In genomic region chr2:153526850-153527530, GRCm38 (mm10) we compare ENCODE assay signal across 8 mouse cellular contexts. TPM values are rescaled to one million over a fixed set of nuclear protein-coding genes. Genes with fewer than 3 reads are reported as not detected.
DNase-seq lines count a peak whose midpoint lies in the region; ATAC-seq and TF ChIP-seq lines count a peak whose summit lies in the region.
"Had no signal": no experiment of that assay in that cellular context is flagged by ENCODE, and none has a peak within 500 bp of the region (broad histone marks: within the 10 kb centered on the region; RNA-seq: fewer than 3 reads in every experiment).

No protein-coding gene starts in this region.

- H3K36me3 ChIP-seq in lung, embryonic 14.5 days (ENCODE audit: insufficient read depth): no peaks in the 10 kb centered on the region
- no peaks in the 10 kb centered on the region for H3K36me3 ChIP-seq in forebrain, embryonic 13.5 days (ENCODE audit: poor library complexity, severe bottlenecking)
- no peaks in the 10 kb centered on the region for H3K36me3 ChIP-seq in limb, embryonic 13.5 days
- no peaks in the 10 kb centered on the region for H3K36me3 ChIP-seq in stomach, embryonic 15.5 days

- no peak for ATAC-seq in lung, embryonic 14.5 days (ENCODE audit: insufficient read depth)
- no peak for ATAC-seq in forebrain, embryonic 13.5 days
- no peak for ATAC-seq in limb, embryonic 13.5 days (ENCODE audit: low FRiP score, low read depth)
- ATAC-seq in stomach, embryonic 15.5 days (ENCODE audit: insufficient read depth, low FRiP score, low read depth): no peak

- 56% methylated on average over 9 of the region's 9 CpGs for WGBS in lung, embryonic 14.5 days
- 50% methylated on average over 9 of the region's 9 CpGs for WGBS in forebrain, embryonic 13.5 days
- WGBS in limb, embryonic 13.5 days: 49% methylated on average over 9 of the region's 9 CpGs
- 59% methylated on average over 9 of the region's 9 CpGs for WGBS in stomach, embryonic 15.5 days

- H3K4me1 ChIP-seq in lung, embryonic 14.5 days (ENCODE audit: insufficient read depth): no peaks in the 10 kb centered on the region
- peaks cover 52% of the 10 kb centered on the region for H3K4me1 ChIP-seq in forebrain, embryonic 13.5 days
- H3K4me1 ChIP-seq in limb, embryonic 13.5 days: peaks cover 35% of the 10 kb centered on the region
- H3K4me1 ChIP-seq in stomach, embryonic 15.5 days: peaks cover 42% of the 10 kb centered on the region

- intact Hi-C loops in left cerebral cortex, postnatal 14 days (cut with DNase I): loop anchor here (5.0 kb wide), 1 partner anchor 50 kb away; no protein-coding TSS in a partner anchor

- peak overlapping the region; percentile 43; the same call in 1 of the 2 replicates for H3K27ac ChIP-seq in lung, embryonic 14.5 days (ENCODE audit: low read depth)
- H3K27ac ChIP-seq in forebrain, embryonic 13.5 days: peak overlapping the region; percentile 86
- H3K27ac ChIP-seq in limb, embryonic 13.5 days: no peak overlapping the region
- peak overlapping the region; percentile 73 for H3K27ac ChIP-seq in stomach, embryonic 15.5 days

- no peak for TF ChIP-seq CTCF in lung, embryonic 14.5 days (IDR thresholded peaks at IDR 0.05; ENCODE audit: low read depth)

- H3K4me3 ChIP-seq in lung, embryonic 14.5 days (ENCODE audit: low read depth, low read length): no peak overlapping the region
- peak overlapping the region; percentile 68 for H3K4me3 ChIP-seq in forebrain, embryonic 13.5 days
- H3K4me3 ChIP-seq in limb, embryonic 13.5 days: no peak overlapping the region
- no peak overlapping the region for H3K4me3 ChIP-seq in stomach, embryonic 15.5 days (replicated peaks)

- peak overlapping the region; percentile 100; the same call in 1 of the 2 replicates for H3K4me2 ChIP-seq in lung, embryonic 14.5 days
- peak overlapping the region; percentile 94 for H3K4me2 ChIP-seq in forebrain, embryonic 13.5 days
- peak overlapping the region; percentile 99; the same call in 1 of the 2 replicates for H3K4me2 ChIP-seq in limb, embryonic 13.5 days (replicated peaks)
- peak overlapping the region; percentile 100 for H3K4me2 ChIP-seq in stomach, embryonic 15.5 days

- H3K27me3 ChIP-seq in lung, embryonic 14.5 days (ENCODE audit: insufficient read depth, low read length): peaks cover 27% of the 10 kb centered on the region
- peaks cover 21% of the 10 kb centered on the region for H3K27me3 ChIP-seq in forebrain, embryonic 13.5 days
- peaks cover 78% of the 10 kb centered on the region for H3K27me3 ChIP-seq in limb, embryonic 13.5 days
- peaks cover 5% of the 10 kb centered on the region for H3K27me3 ChIP-seq in stomach, embryonic 15.5 days (replicated peaks)

- no peaks in the 10 kb centered on the region for H3K9me3 ChIP-seq in lung, embryonic 14.5 days (ENCODE audit: low read depth, low read length)
- H3K9me3 ChIP-seq in forebrain, embryonic 13.5 days (replicated peaks): no peaks in the 10 kb centered on the region
- no peaks in the 10 kb centered on the region for H3K9me3 ChIP-seq in limb, embryonic 13.5 days
- no peaks in the 10 kb centered on the region for H3K9me3 ChIP-seq in stomach, embryonic 15.5 days

- no peak overlapping the region for H3K9ac ChIP-seq in lung, embryonic 14.5 days
- peak overlapping the region; percentile 82 for H3K9ac ChIP-seq in forebrain, embryonic 13.5 days
- no peak overlapping the region for H3K9ac ChIP-seq in limb, embryonic 13.5 days
- no peak overlapping the region for H3K9ac ChIP-seq in stomach, embryonic 15.5 days

- DNase-seq in lung, embryonic 14.5 days: peak; percentile 18
- no peak for DNase-seq in lung, postnatal 36 days
- DNase-seq in left cerebral cortex, postnatal 14 days (ENCODE audit: low spot score in 2 of 2): no peak
- no peak for DNase-seq in adrenal gland, adult 18-20 months (ENCODE audit: low spot score in 2 of 2)

RNA-seq across cellular contexts. Expression of gene Nol4l, which starts 2.8 kb away (rescaled TPM):
- 13.6 and 13.9 TPM in 2 replicates for polyA plus RNA-seq in lung, embryonic 14.5 days (2014; fragmentation: Nextera tagmentation; extraction: Ambion mirVana)
- 32.1 and 36.7 TPM in 2 replicates for polyA plus RNA-seq in forebrain, embryonic 13.5 days (2015; fragmentation: Nextera tagmentation; extraction: Ambion mirVana)
- 11.8 and 13.2 TPM in 2 replicates for polyA plus RNA-seq in limb, embryonic 13.5 days (2015; fragmentation: Nextera tagmentation; extraction: Ambion mirVana)
- 14.3 and 16.4 TPM in 2 replicates for polyA plus RNA-seq in stomach, embryonic 15.5 days (2015; fragmentation: Nextera tagmentation; extraction: Ambion mirVana)
- total RNA-seq in left cerebral cortex, postnatal 14 days (2021): 10 to 100 TPM; 44.8 to 46.8 TPM
- total RNA-seq in adrenal gland, adult 18-20 months (2021): 10 to 100 TPM in 1 of 2 experiments, 1 to 10 TPM in 1; 9.4 to 13.2 TPM

RNA-seq across cellular contexts. Expression of gene 4930404H24Rik, which starts 34.4 kb away (rescaled TPM):
- polyA plus RNA-seq in lung, embryonic 14.5 days (2014; fragmentation: Nextera tagmentation; extraction: Ambion mirVana): not detected in 2 replicates
- polyA plus RNA-seq in forebrain, embryonic 13.5 days (2015; fragmentation: Nextera tagmentation; extraction: Ambion mirVana): not detected in 2 replicates
- not detected in 2 replicates for polyA plus RNA-seq in limb, embryonic 13.5 days (2015; fragmentation: Nextera tagmentation; extraction: Ambion mirVana)
- not detected in 2 replicates for polyA plus RNA-seq in stomach, embryonic 15.5 days (2015; fragmentation: Nextera tagmentation; extraction: Ambion mirVana)
- total RNA-seq in left cerebral cortex, postnatal 14 days (2021): 1 to 10 TPM in 1 of 2 experiments, not detected in 1; 1.4 TPM
- not detected for total RNA-seq in adrenal gland, adult 18-20 months (2021)
- polyA plus RNA-seq: lung, embryonic 16.5 days had no signal
